Mouse (Mus musculus): ENCODE measurements at regions not wholly inside any gene's neighbourhood (a gene's known extent, or its start where the extent isn't known, plus 50 kb on each side); places are given as distances from the start of the nearest gene placed in this dataset.
"Not testable (repeated sequence)": the region's sequence is repeated elsewhere in the genome, so short reads cannot be mapped to it uniquely, and the experiment has no call there.

- DNase-seq: no peak
These were observed 505.4 kb downstream of the Sema5a start for GRCm38 (mm10) chr15:32749971-32750370.

- peak; percentile 14 to 61 for DNase-seq
These were observed 507.4 kb downstream of the Sema5a start for GRCm38 (mm10) chr15:32751991-32752390.

GRCm38 (mm10) chr15:32760141-32760540 lies 515.5 kb downstream of the Sema5a start:
- peak; percentile 29 to 40 for DNase-seq

GRCm38 (mm10) chr15:32766011-32766701 lies 521.5 kb downstream of the Sema5a start:
- DNase-seq: peak; percentile 46 to 53

GRCm38 (mm10) chr15:32766746-32767471 lies 522.3 kb downstream of the Sema5a start:
- DNase-seq: no peak

GRCm38 (mm10) chr15:32778226-32778598 lies 533.6 kb downstream of the Sema5a start:
- DNase-seq: not testable (repeated sequence)

GRCm38 (mm10) chr15:32778599-32779273 lies 534.1 kb downstream of the Sema5a start:
- peak; percentile 80 to 81 for DNase-seq

GRCm38 (mm10) chr15:32779274-32779615 lies 534.6 kb downstream of the Sema5a start:
- DNase-seq: not testable (repeated sequence)

- not testable (repeated sequence) for DNase-seq
These were observed 537.0 kb downstream of the Sema5a start for GRCm38 (mm10) chr15:32781609-32782008.

GRCm38 (mm10) chr15:32799222-32799621 lies 554.6 kb downstream of the Sema5a start:
- no peak for DNase-seq

- no peak for DNase-seq
These were observed 566.4 kb downstream of the Sema5a start for GRCm38 (mm10) chr15:32810849-32811632.

GRCm38 (mm10) chr15:32839966-32840365 lies 595.4 kb downstream of the Sema5a start:
- peak in 1 of 2 experiments; percentile 4 for DNase-seq
